ENCODE assay signal across 10 mouse cellular contexts in genomic region chr17:90141602-90142001, GRCm38 (mm10).
DNase-seq lines count a peak whose midpoint lies in the region; ATAC-seq and TF ChIP-seq lines count a peak whose summit lies in the region.
"Had no signal": no experiment of that assay in that cellular context is flagged by ENCODE, and none has a peak within 500 bp of the region (broad histone marks: within the 10 kb centered on the region; RNA-seq: fewer than 3 reads in every experiment).

No protein-coding gene starts in this region.

- no peak overlapping the region for H3K27ac ChIP-seq in forebrain, postnatal 0 days (ENCODE audit: low read depth, low read length)
- no peak overlapping the region for H3K27ac ChIP-seq in forebrain, embryonic 12.5 days
- no peak overlapping the region for H3K27ac ChIP-seq in neural tube, embryonic 11.5 days (ENCODE audit: low read depth, low read length)
- no peak overlapping the region for H3K27ac ChIP-seq in heart, embryonic 11.5 days (ENCODE audit: low read depth, low read length)
- H3K27ac ChIP-seq: embryonic facial prominence, embryonic 12.5 days; midbrain, embryonic 12.5 days had no signal

- WGBS in forebrain, postnatal 0 days, result 52% methylated on average over 4 of the region's 4 CpGs
- 52% methylated on average over 4 of the region's 4 CpGs for whole genome bisulfite sequencing in forebrain, embryonic 12.5 days
- WGBS in neural tube, embryonic 11.5 days, result 56% methylated on average over 4 of the region's 4 CpGs
- 45% methylated on average over 4 of the region's 4 CpGs for WGBS in heart, embryonic 11.5 days (ENCODE audit: insufficient replicate concordance)

- DNase-seq in forebrain, postnatal 0 days, result no peak
- DNase-seq in neural tube, embryonic 11.5 days (ENCODE audit: low spot score), result peak; percentile 21
- no peak for DNase-seq in neural tube, embryonic 10.5 days (ENCODE audit: extremely low spot score, low spot score)
- peak; percentile 54 to 67 for DNase-seq in cerebellum, postnatal 14 days
- DNase-seq in splenic B cell, adult 2 months (ENCODE audit: low read depth, low spot score), result peak; percentile 15
- no peak for DNase-seq in right cerebral cortex, postnatal 25 days

- no peak for ATAC-seq in forebrain, postnatal 0 days
- no peak for ATAC-seq in forebrain, embryonic 12.5 days (ENCODE audit: low FRiP score)
- ATAC-seq in neural tube, embryonic 11.5 days (ENCODE audit: insufficient read depth, low FRiP score, low TSS enrichment), result 0 out of 2 replicates have a peak, but pooled peaks have one; percentile 5
- ATAC-seq in heart, embryonic 11.5 days (replicated peaks; ENCODE audit: insufficient number of reproducible peaks, low FRiP score, low TSS enrichment), result no peak

- no peak overlapping the region for H3K4me3 ChIP-seq in forebrain, postnatal 0 days (ENCODE audit: low read depth, low read length)
- H3K4me3 ChIP-seq in forebrain, embryonic 12.5 days (replicated peaks), result no peak overlapping the region
- H3K4me3 ChIP-seq in neural tube, embryonic 11.5 days (ENCODE audit: low read depth, low read length), result no peak overlapping the region
- H3K4me3 ChIP-seq in heart, embryonic 11.5 days (ENCODE audit: low read depth, low read length), result no peak overlapping the region
- H3K4me3 ChIP-seq: embryonic facial prominence, embryonic 12.5 days; midbrain, embryonic 12.5 days had no signal

- 0 out of 2 replicates have a peak, but pooled peaks have one; percentile 30 for TF ChIP-seq CTCF in forebrain, postnatal 0 days (IDR thresholded peaks at IDR 0.05; ENCODE audit: low read depth)

- no peaks in the 10 kb centered on the region for H3K27me3 ChIP-seq in forebrain, postnatal 0 days (ENCODE audit: insufficient read depth, low read length)
- H3K27me3 ChIP-seq in forebrain, embryonic 12.5 days, result no peaks in the 10 kb centered on the region
- H3K27me3 ChIP-seq in neural tube, embryonic 11.5 days (ENCODE audit: control insufficient read depth, insufficient read depth, low read length), result no peaks in the 10 kb centered on the region
- no peaks in the 10 kb centered on the region for H3K27me3 ChIP-seq in splenic B cell, adult 2 months (ENCODE audit: control insufficient read depth, insufficient read depth, low read length, poor library complexity, severe bottlenecking)
- H3K27me3 ChIP-seq in heart, embryonic 11.5 days (ENCODE audit: control insufficient read depth, insufficient read depth, low read length), result no peaks in the 10 kb centered on the region
- H3K27me3 ChIP-seq: embryonic facial prominence, embryonic 12.5 days; midbrain, embryonic 12.5 days had no signal

- no peaks in the 10 kb centered on the region for H3K9me3 ChIP-seq in forebrain, postnatal 0 days (ENCODE audit: low read length)
- H3K9me3 ChIP-seq in forebrain, embryonic 12.5 days, result no peaks in the 10 kb centered on the region
- H3K9me3 ChIP-seq in neural tube, embryonic 11.5 days (ENCODE audit: control insufficient read depth, low read length), result no peaks in the 10 kb centered on the region
- H3K9me3 ChIP-seq in heart, embryonic 11.5 days (replicated peaks; ENCODE audit: control insufficient read depth, low read length), result no peaks in the 10 kb centered on the region
- H3K9me3 ChIP-seq: embryonic facial prominence, embryonic 12.5 days; midbrain, embryonic 12.5 days had no signal

- H3K36me3 ChIP-seq in forebrain, postnatal 0 days (ENCODE audit: insufficient read depth), result no peaks in the 10 kb centered on the region
- no peaks in the 10 kb centered on the region for H3K36me3 ChIP-seq in forebrain, embryonic 12.5 days (replicated peaks)
- H3K36me3 ChIP-seq in neural tube, embryonic 11.5 days (ENCODE audit: control insufficient read depth, insufficient read depth, low read length), result no peaks in the 10 kb centered on the region
- H3K36me3 ChIP-seq in splenic B cell, adult 2 months (ENCODE audit: control insufficient read depth, insufficient read depth, low read length, poor library complexity, severe bottlenecking), result no peaks in the 10 kb centered on the region
- no peaks in the 10 kb centered on the region for H3K36me3 ChIP-seq in heart, embryonic 11.5 days (ENCODE audit: control insufficient read depth, insufficient read depth, low read length)
- H3K36me3 ChIP-seq: embryonic facial prominence, embryonic 12.5 days; midbrain, embryonic 12.5 days had no signal

- no peak overlapping the region for H3K9ac ChIP-seq in forebrain, postnatal 0 days
- H3K9ac ChIP-seq in forebrain, embryonic 12.5 days, result no peak overlapping the region
- no peak overlapping the region for H3K9ac ChIP-seq in neural tube, embryonic 11.5 days (ENCODE audit: low read length)
- H3K9ac ChIP-seq in heart, embryonic 11.5 days (ENCODE audit: low read depth, low read length), result no peak overlapping the region
- H3K9ac ChIP-seq: embryonic facial prominence, embryonic 12.5 days; midbrain, embryonic 12.5 days had no signal

- H3K4me2 ChIP-seq in forebrain, postnatal 0 days (ENCODE audit: low read depth), result no peak overlapping the region
- no peak overlapping the region for H3K4me2 ChIP-seq in forebrain, embryonic 12.5 days
- no peak overlapping the region for H3K4me2 ChIP-seq in neural tube, embryonic 11.5 days (ENCODE audit: low read depth)
- no peak overlapping the region for H3K4me2 ChIP-seq in heart, embryonic 11.5 days
- H3K4me2 ChIP-seq: embryonic facial prominence, embryonic 12.5 days; midbrain, embryonic 12.5 days had no signal

- H3K4me1 ChIP-seq in forebrain, postnatal 0 days (ENCODE audit: insufficient read depth), result no peaks in the 10 kb centered on the region
- H3K4me1 ChIP-seq in forebrain, embryonic 12.5 days, result no peaks in the 10 kb centered on the region
- H3K4me1 ChIP-seq in neural tube, embryonic 11.5 days (ENCODE audit: control insufficient read depth, insufficient read depth, low read length), result no peaks in the 10 kb centered on the region
- no peaks in the 10 kb centered on the region for H3K4me1 ChIP-seq in heart, embryonic 11.5 days (ENCODE audit: control insufficient read depth, insufficient read depth, low read length)
- H3K4me1 ChIP-seq: embryonic facial prominence, embryonic 12.5 days; midbrain, embryonic 12.5 days had no signal

Comparison
In these comparisons a context has a peak if more than half of its experiments do, and no peak if none do; other contexts are left out.
1. DNase-seq: peak in neural tube, embryonic 11.5 days (single experiment), cerebellum, postnatal 14 days (2 of 2) and splenic B cell, adult 2 months (single experiment); none in forebrain, postnatal 0 days (single experiment), neural tube, embryonic 10.5 days (single experiment) and right cerebral cortex, postnatal 25 days (single experiment).